Mouse (Mus musculus): ENCODE results near the gene Sept5. TPM values are rescaled to one million over a fixed set of nuclear protein-coding genes. Genes with fewer than 3 reads are reported as not detected.
A peak's percentile ranks its signal among the peaks of the same experiment; 100 is the strongest.

Sept5 gene
- polyA plus RNA-seq, 1 experiment from 2014 or later = 68.4 TPM

GRCm38 (mm10) chr16:18598006-18598405 is 31.7 kb downstream of the Sept5 start:
- Histone ChIP-seq H3K4me1 (no peaks in the 10 kb centered on the region), H3K27me3 (peaks cover 37% of the 10 kb centered on the region), H3K36me3 (replicated peaks) (no peaks in the 10 kb centered on the region), H3K9ac (no peak overlapping the region), H3K4me3 (replicated peaks) (no peak overlapping the region), H3K9me3 (no peaks in the 10 kb centered on the region), H3K4me2 (no peak overlapping the region), H3K27ac (no peak overlapping the region)
- 95% methylated on average over 3 of the region's 3 CpGs for WGBS
- ATAC-seq (ENCODE audit: low FRiP score) = no peak

GRCm38 (mm10) chr16:18596255-18596654 is 33.5 kb downstream of the Sept5 start:
- H3K4me1 ChIP-seq = peaks cover 6% of the 10 kb centered on the region
- H3K4me2 ChIP-seq = no peak overlapping the region
- H3K9ac ChIP-seq = no peak overlapping the region
- no peaks in the 10 kb centered on the region for H3K36me3 ChIP-seq (replicated peaks)
- no peaks in the 10 kb centered on the region for H3K9me3 ChIP-seq
- H3K27me3 ChIP-seq = peaks cover 53% of the 10 kb centered on the region
- 33% methylated on average over 5 of the region's 5 CpGs for WGBS
- ATAC-seq (ENCODE audit: low FRiP score) = no peak
- H3K4me3 ChIP-seq (replicated peaks) = no peak overlapping the region
- H3K27ac ChIP-seq = no peak overlapping the region

DNA sequence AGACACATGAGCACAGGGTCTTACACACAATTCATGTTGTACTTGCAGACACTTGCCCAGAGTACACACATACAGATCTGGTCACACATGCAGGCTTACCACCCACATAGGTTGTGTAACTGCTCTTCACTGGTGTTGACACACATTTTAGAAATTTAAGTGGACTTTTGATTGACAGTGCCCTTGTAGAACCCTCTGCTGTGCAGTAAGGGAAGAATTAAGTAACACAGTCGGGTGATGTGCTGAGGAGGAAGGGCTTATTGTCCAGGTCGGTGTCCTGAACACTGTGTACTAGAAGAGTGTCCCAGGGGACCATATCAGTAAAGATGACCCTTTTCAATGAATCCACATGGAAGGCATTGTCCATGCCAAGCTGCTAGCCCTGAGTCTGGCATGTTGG is 35.8 kb downstream of the Sept5 start:
- Histone ChIP-seq H3K4me2 (no peak overlapping the region), H3K36me3 (replicated peaks) (no peaks in the 10 kb centered on the region), H3K4me3 (replicated peaks) (no peak overlapping the region), H3K27ac (no peak overlapping the region), H3K4me1 (peaks cover 17% of the 10 kb centered on the region), H3K9me3 (no peaks in the 10 kb centered on the region), H3K27me3 (peaks cover 76% of the 10 kb centered on the region), H3K9ac (no peak overlapping the region)
- ATAC-seq (ENCODE audit: low FRiP score) = no peak
- WGBS = 81% methylated on average over 2 of the region's 2 CpGs

- peaks cover 97% of the 10 kb centered on the region for H3K27me3 ChIP-seq
- H3K36me3 ChIP-seq (replicated peaks) = no peaks in the 10 kb centered on the region
- H3K4me2 ChIP-seq = peak overlapping the region; percentile 39
- under 1% methylated on average over 59 of the region's 59 CpGs for WGBS
- no peak overlapping the region for H3K9ac ChIP-seq
- H3K9me3 ChIP-seq = no peaks in the 10 kb centered on the region
- no peak for ATAC-seq (ENCODE audit: low FRiP score)
- H3K4me1 ChIP-seq = peaks cover 34% of the 10 kb centered on the region
- H3K4me3 ChIP-seq (replicated peaks) = peak overlapping the region; percentile 23
- H3K27ac ChIP-seq = no peak overlapping the region
Observed at GRCm38 (mm10) chr16:18591047-18592018, 38.4 kb downstream of the Sept5 start.

DNA sequence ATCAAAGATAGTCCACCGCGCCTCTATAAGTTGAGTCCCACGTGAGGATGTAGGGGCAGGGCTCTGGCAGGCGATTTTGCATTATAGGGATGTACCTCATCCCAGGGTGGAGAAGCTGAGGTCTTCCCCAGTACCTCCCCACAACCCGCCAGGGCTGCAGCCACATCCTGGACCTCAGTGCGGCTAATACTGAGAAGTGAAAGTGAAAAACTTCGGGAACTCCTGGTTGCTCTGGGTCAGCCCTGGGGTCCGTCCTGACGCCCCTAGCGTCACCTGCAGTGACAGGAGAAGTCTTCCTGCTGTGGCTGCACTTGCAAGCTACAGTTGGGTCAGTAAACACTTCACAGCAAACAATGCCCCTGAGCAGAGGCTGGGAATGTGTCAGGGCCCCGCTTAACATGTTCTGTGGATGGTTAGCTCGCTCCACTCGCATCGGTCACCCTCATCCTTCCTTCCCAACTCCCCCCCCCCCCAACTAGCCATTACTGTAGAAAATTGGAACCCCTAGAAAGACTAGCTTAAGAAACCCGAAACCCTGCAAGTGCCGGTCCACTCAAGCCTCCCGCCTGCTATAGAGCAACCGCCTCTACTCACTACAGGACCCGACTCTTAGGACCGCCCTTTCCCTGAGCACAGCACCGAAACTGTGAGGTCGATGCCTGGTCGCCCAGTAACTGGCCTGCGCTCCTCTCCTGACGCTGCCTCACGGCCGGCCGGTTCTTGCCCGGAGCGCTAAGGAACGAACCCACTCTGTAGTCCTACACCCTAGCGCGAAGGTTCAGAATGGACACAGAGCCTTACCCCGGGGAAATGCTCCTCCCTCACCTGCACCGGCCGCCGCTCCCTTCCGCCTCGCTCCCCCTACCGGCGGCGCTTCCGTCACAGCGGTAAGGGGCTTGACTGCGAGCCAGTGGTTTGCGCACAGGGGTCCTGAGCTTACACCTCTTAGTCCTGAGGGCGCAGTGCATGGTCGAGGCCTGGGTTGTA is 39.7 kb downstream of the Sept5 start, which contains the start of gene Tbx1:
Tbx1 (minus strand) TSS at position 868 of the 987 bp plus-strand sequence.
- Histone ChIP-seq H3K4me3 (replicated peaks) (peak within 1 kb of the TSS; percentile 23), H3K9me3 (no peaks in the 10 kb centered on the region), H3K4me1 (peaks cover 43% of the 10 kb centered on the region), H3K27ac (no peak within 1 kb of the TSS), H3K4me2 (peak within 1 kb of the TSS; percentile 43), H3K27me3 (peaks cover 97% of the 10 kb centered on the region), H3K9ac (no peak within 1 kb of the TSS), H3K36me3 (replicated peaks) (no peaks in the 10 kb centered on the region)
- 2% methylated on average over 48 of the region's 48 CpGs for WGBS
- ATAC-seq (ENCODE audit: low FRiP score) = 0 out of 2 replicates have a peak, but pooled peaks have one; percentile 12

DNA sequence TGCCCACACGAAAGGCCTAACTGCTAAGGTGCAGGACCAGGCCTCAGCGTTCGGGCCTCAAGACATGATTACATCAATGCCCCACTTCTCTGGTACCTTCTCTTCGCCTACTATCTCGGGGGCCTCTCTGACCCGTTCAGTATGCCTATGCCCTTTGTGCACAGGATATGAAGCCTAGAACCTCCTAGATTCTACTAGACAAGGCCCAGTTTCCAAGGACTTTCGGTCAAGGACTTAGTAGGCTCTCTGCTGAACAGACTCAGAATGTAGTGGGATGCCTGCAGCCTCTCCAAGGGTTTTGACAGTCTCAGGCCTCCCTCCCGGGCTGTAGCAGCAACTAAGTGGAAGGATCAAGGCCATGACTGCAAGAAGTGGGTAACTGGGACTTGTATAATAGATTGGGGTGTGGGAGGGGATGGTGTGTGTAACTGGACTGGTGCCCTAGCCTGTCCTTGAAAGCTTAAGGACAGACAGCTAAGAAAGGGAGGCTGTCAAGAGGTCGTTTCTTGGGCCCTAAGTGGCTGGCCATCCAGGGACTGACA is 40.6 kb downstream of the Sept5 start:
- Histone ChIP-seq H3K27ac (no peak overlapping the region), H3K4me1 (peaks cover 43% of the 10 kb centered on the region), H3K36me3 (replicated peaks) (no peaks in the 10 kb centered on the region), H3K27me3 (peaks cover 98% of the 10 kb centered on the region), H3K4me2 (no peak overlapping the region), H3K4me3 (replicated peaks) (peak overlapping the region; percentile 25; the same call in 1 of the 2 replicates), H3K9ac (no peak overlapping the region), H3K9me3 (no peaks in the 10 kb centered on the region)
- WGBS = 8% methylated on average over 9 of the region's 9 CpGs
- ATAC-seq (ENCODE audit: low FRiP score) = no peak

GRCm38 (mm10) chr16:18588738-18589055 is 41.1 kb downstream of the Sept5 start:
- no peak overlapping the region for H3K4me2 ChIP-seq
- H3K4me1 ChIP-seq = peaks cover 43% of the 10 kb centered on the region
- ATAC-seq (ENCODE audit: low FRiP score) = no peak

GRCm38 (mm10) chr16:18587847-18588737 is 41.7 kb downstream of the Sept5 start:
- H3K4me3 ChIP-seq (replicated peaks) = peak overlapping the region; percentile 25
- no peak overlapping the region for H3K27ac ChIP-seq
- WGBS = under 1% methylated on average over 57 of the region's 57 CpGs
- H3K9me3 ChIP-seq = no peaks in the 10 kb centered on the region
- H3K9ac ChIP-seq = no peak overlapping the region
- H3K4me2 ChIP-seq = peak overlapping the region; percentile 41
- H3K36me3 ChIP-seq (replicated peaks) = no peaks in the 10 kb centered on the region
- peaks cover 43% of the 10 kb centered on the region for H3K4me1 ChIP-seq
- H3K27me3 ChIP-seq = peaks cover 98% of the 10 kb centered on the region
- ATAC-seq (ENCODE audit: low FRiP score) = 0 out of 2 replicates have a peak, but pooled peaks have one; percentile 25

More at GRCm38 (mm10) chr16:18588738-18589055, 41.1 kb downstream of the Sept5 start:
- 2% methylated on average over 31 of the region's 31 CpGs for WGBS
- Histone ChIP-seq H3K9ac (no peak overlapping the region), H3K27me3 (peaks cover 98% of the 10 kb centered on the region), H3K27ac (no peak overlapping the region), H3K4me3 (replicated peaks) (peak overlapping the region; percentile 25; the same call in 1 of the 2 replicates), H3K36me3 (replicated peaks) (no peaks in the 10 kb centered on the region), H3K9me3 (no peaks in the 10 kb centered on the region)

DNA sequence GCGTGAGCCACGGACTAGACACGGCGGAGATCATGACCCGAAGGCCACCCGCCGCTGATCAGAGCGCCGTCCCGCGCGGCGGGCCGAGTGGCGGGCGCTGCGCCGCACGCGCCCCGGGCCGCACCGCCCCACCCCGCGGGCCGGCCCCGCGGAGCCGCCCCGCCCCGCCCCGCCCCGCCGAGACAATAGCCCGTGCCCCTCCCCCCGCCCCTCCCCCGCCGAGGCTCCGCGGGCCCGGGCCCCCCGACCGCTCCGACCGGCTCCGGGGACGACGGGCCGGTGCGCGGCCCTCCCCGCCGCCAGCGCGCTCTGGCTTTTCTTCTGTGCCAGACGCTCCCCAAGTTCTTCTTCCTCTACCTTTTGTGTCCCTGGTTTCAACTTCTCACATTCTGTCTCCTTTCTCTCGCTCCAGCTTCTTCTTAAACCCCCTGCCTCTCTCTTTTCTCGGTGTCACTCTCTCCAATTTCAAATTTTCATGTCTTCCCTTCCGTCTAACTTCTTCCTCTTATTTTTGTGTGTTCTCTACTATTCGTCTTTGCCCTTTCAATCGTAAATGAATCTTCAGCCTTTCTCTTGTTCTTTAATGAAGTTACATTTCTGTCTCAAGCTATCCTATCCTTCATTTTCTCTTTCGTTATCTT is 42.7 kb downstream of the Sept5 start:
- ATAC-seq (ENCODE audit: low FRiP score) = no peak
- no peaks in the 10 kb centered on the region for H3K36me3 ChIP-seq (replicated peaks)
- peaks cover 50% of the 10 kb centered on the region for H3K4me1 ChIP-seq
- WGBS = under 1% methylated on average over 30 of the region's 62 CpGs
- peak overlapping the region; percentile 40 for H3K4me3 ChIP-seq (replicated peaks)
- peaks cover 100% of the 10 kb centered on the region for H3K27me3 ChIP-seq
- peak overlapping the region; percentile 38; the same call in 1 of the 2 replicates for H3K9ac ChIP-seq
- peak overlapping the region; percentile 59 for H3K4me2 ChIP-seq
- no peak overlapping the region for H3K27ac ChIP-seq
- no peaks in the 10 kb centered on the region for H3K9me3 ChIP-seq

DNA sequence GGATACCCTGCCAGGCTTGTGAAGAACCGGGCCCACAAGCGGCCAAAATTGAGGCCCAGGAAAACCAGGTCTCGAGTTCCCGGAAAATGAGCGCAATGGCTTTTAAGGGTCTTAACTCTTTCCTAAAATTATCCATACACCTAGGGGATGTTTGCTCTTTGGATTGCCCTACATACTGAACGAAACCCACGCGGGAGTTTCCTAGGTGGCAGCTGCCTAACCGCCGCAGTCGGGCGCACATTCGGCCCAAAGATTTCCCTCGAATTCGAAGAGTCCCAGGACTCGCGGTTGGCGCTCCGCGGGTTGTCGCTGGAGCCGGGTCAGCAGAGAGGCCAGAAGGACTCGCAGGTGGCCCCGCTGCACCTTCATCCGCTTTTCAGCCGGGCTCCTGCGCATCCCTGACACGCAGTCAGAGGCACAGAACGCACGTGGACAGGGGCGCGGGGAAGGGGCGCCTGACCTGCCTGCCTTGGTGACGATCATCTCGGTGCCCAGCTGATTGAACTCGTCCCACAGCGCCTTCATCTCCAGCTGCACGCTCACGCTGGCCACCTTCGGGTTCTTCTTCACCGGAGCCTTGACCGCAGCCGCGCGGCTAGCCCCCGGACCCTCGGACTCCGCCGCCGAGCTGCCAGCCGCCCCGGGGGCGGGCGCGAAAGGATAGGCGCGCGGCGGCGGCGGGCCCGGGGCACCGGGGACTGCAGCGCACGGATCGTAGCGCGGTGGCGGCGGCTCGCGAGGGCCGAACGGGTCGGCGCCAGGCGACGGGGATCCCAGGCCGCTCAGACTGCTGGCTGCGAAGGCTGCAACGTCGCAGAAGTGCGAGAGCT is 43.5 kb downstream of the Sept5 start:
- WGBS = under 1% methylated on average over 83 of the region's 83 CpGs
- peaks cover 51% of the 10 kb centered on the region for H3K4me1 ChIP-seq

More for the DNA sequence above, 43.5 kb downstream of the Sept5 start:
- H3K36me3 ChIP-seq (replicated peaks) = no peaks in the 10 kb centered on the region
- H3K27me3 ChIP-seq = peaks cover 100% of the 10 kb centered on the region
- peak overlapping the region; percentile 59 for H3K4me2 ChIP-seq
- H3K9me3 ChIP-seq = no peaks in the 10 kb centered on the region
- H3K9ac ChIP-seq = peak overlapping the region; percentile 38
- H3K4me3 ChIP-seq (replicated peaks) = peak overlapping the region; percentile 40
- no peak for ATAC-seq (ENCODE audit: low FRiP score)
- no peak overlapping the region for H3K27ac ChIP-seq
